Mouse (Mus musculus): ENCODE results near the gene Gmpr.
"Not testable (repeated sequence)": the region's sequence is repeated elsewhere in the genome, so short reads cannot be mapped to it uniquely, and the experiment has no call there.

The Gmpr gene

GRCm38 (mm10) chr13:45507274-45508229 lies at the start of gene Gmpr:
Gene Gmpr (plus strand): TSS chr13:45507444.
- DNase-seq (ENCODE audit: low read depth, low spot score), result peak; percentile 71

GRCm38 (mm10) chr13:45457459-45457858 lies 49.8 kb upstream of the Gmpr start:
- DNase-seq (ENCODE audit: low read depth, low spot score), result no peak

GRCm38 (mm10) chr13:45460177-45460576 lies 47.1 kb upstream of the Gmpr start:
- DNase-seq (ENCODE audit: low read depth, low spot score), result peak; percentile 44

GRCm38 (mm10) chr13:45461370-45461958 lies 45.8 kb upstream of the Gmpr start:
- DNase-seq (ENCODE audit: low read depth, low spot score), result no peak

GRCm38 (mm10) chr13:45465616-45466015 lies 41.6 kb upstream of the Gmpr start:
- no peak for DNase-seq (ENCODE audit: low read depth, low spot score)

- DNase-seq (ENCODE audit: low read depth, low spot score), result no peak
These were observed 41.2 kb upstream of the Gmpr start for GRCm38 (mm10) chr13:45466031-45466519.

- DNase-seq (ENCODE audit: low read depth, low spot score), result no peak
These were observed 38.5 kb upstream of the Gmpr start for GRCm38 (mm10) chr13:45468751-45469150.

- peak; percentile 27 for DNase-seq (ENCODE audit: low read depth, low spot score)
These were observed 37.6 kb upstream of the Gmpr start for GRCm38 (mm10) chr13:45469481-45470301.

GRCm38 (mm10) chr13:45473311-45473710 lies 33.9 kb upstream of the Gmpr start:
- no peak for DNase-seq (ENCODE audit: low read depth, low spot score)

- no peak for DNase-seq (ENCODE audit: low read depth, low spot score)
These were observed 31.9 kb upstream of the Gmpr start for GRCm38 (mm10) chr13:45475297-45475696.

- peak; percentile 56 for DNase-seq (ENCODE audit: low read depth, low spot score)
These were observed 30.1 kb upstream of the Gmpr start for GRCm38 (mm10) chr13:45477183-45477582.

GRCm38 (mm10) chr13:45479951-45480350 lies 27.3 kb upstream of the Gmpr start:
- no peak for DNase-seq (ENCODE audit: low read depth, low spot score)

GRCm38 (mm10) chr13:45483215-45483614 lies 24.0 kb upstream of the Gmpr start:
- no peak for DNase-seq (ENCODE audit: low read depth, low spot score)

GRCm38 (mm10) chr13:45483949-45484348 lies 23.3 kb upstream of the Gmpr start:
- DNase-seq (ENCODE audit: low read depth, low spot score), result not testable (repeated sequence)

GRCm38 (mm10) chr13:45485602-45486001 lies 21.6 kb upstream of the Gmpr start:
- DNase-seq (ENCODE audit: low read depth, low spot score), result no peak

GRCm38 (mm10) chr13:45486598-45486997 lies 20.6 kb upstream of the Gmpr start:
- DNase-seq (ENCODE audit: low read depth, low spot score), result peak; percentile 40

- no peak for DNase-seq (ENCODE audit: low read depth, low spot score)
These were observed 15.1 kb upstream of the Gmpr start for GRCm38 (mm10) chr13:45491991-45492732.

- DNase-seq (ENCODE audit: low read depth, low spot score), result no peak
These were observed 13.4 kb upstream of the Gmpr start for GRCm38 (mm10) chr13:45493846-45494245.

- DNase-seq (ENCODE audit: low read depth, low spot score), result peak; percentile 45
These were observed 8.6 kb upstream of the Gmpr start for GRCm38 (mm10) chr13:45498623-45499022.

- peak; percentile 53 for DNase-seq (ENCODE audit: low read depth, low spot score)
These were observed 7.9 kb upstream of the Gmpr start for GRCm38 (mm10) chr13:45499391-45499790.

GRCm38 (mm10) chr13:45499906-45500305 lies 7.3 kb upstream of the Gmpr start:
- DNase-seq (ENCODE audit: low read depth, low spot score), result no peak
